Mouse (Mus musculus) lung, adult 2 months (tissue): Measurements from ENCODE around the gene Dcps. TPM values are rescaled to one million over a fixed set of nuclear protein-coding genes. Genes with fewer than 3 reads are reported as not detected.

ENCODE experiments used
- DNase-seq: peaks from one replicate; pipeline ENCODE4 v3.0.0; 2022
- H3K4me1 ChIP-seq: fragments of 200-500 bp; 2 replicates; pipeline ENCODE4 v1.6.1; 2011; ENCODE audit warnings: low read length; ENCODE audit not compliant: control insufficient read depth, insufficient read depth
- H3K4me3 ChIP-seq: fragments of 200-500 bp; replicated peaks from 2 replicates; pipeline ENCODE3; 2011; ENCODE audit warnings: low read depth, mild to moderate bottlenecking, control low read depth, low read length; ENCODE audit errors: extremely low read depth
- CTCF ChIP-seq: fragments of 200-500 bp; IDR thresholded peaks from 2 replicates; pipeline ENCODE4 v1.5.1; 2011; ENCODE audit warnings: mild to moderate bottlenecking, low read length, control low read depth; ENCODE audit not compliant: insufficient read depth
- POLR2A ChIP-seq: fragments of 200-500 bp; IDR thresholded peaks from 2 replicates; pipeline ENCODE4 v1.6.1; 2011; ENCODE audit warnings: low read depth, mild to moderate bottlenecking, control low read depth, low read length, borderline replicate concordance; ENCODE audit errors: extremely low read depth
- WGBS: fragments of 180-500 bp; shearing (Covaris S2); methylation state at CpG from one replicate; pipeline ENCODE4 v1.1.7; 2018; 5-methylcytosine and 5-hydroxymethylcytosine counted together
- polyA plus RNA-seq: library from polyadenylated mRNA; depleted of rRNA; stranded (reverse); fragments of >200 nt; gene quantifications from 2 replicates; pipeline ENCODE4 v1.2.3, GENCODE M21; 2012; rRNA removed

Dcps gene
- polyA plus RNA-seq = 27.7 and 31.2 TPM in 2 replicates

GRCm38 (mm10) chr9:35175251-35176123, at the start of gene Dcps:
Gene Dcps (minus strand): TSS chr9:35176061.
- under 1% methylated on average over 38 of the region's 38 CpGs for WGBS
- TF ChIP-seq CTCF (no peak), POLR2A (peak; percentile 66; the same call in 1 of the 2 replicates)
- peaks cover 4% of the 10 kb centered on the region for H3K4me1 ChIP-seq
- peak within 1 kb of the TSS; percentile 74 for H3K4me3 ChIP-seq
- peak; percentile 93 for DNase-seq

GRCm38 (mm10) chr9:35223466-35223865, 47.6 kb upstream of the Dcps start:
- no peak overlapping the region for H3K4me3 ChIP-seq
- TF ChIP-seq POLR2A (no peak), CTCF (no peak)
- no peak for DNase-seq
- H3K4me1 ChIP-seq = no peaks in the 10 kb centered on the region
- WGBS = 95% methylated on average over 3 of the region's 3 CpGs

GRCm38 (mm10) chr9:35217963-35218362, 42.1 kb upstream of the Dcps start:
- Histone ChIP-seq H3K4me1 (no peaks in the 10 kb centered on the region), H3K4me3 (no peak overlapping the region)
- WGBS = 49% methylated on average over 1 of the region's 1 CpGs
- TF ChIP-seq CTCF = no peak
- TF ChIP-seq POLR2A = no peak
- DNase-seq = no peak

GRCm38 (mm10) chr9:35211573-35212511, 36.0 kb upstream of the Dcps start:
- no peak for TF ChIP-seq CTCF
- TF ChIP-seq POLR2A = no peak
- 17% methylated on average over 26 of the region's 26 CpGs for WGBS
- Histone ChIP-seq H3K4me1 (peaks cover 3% of the 10 kb centered on the region; the same call in 1 of the 2 replicates), H3K4me3 (peak overlapping the region; percentile 79)
- DNase-seq = no peak

- TF ChIP-seq POLR2A (peak; percentile 94), CTCF (no peak)
- under 1% methylated on average over 72 of the region's 72 CpGs for WGBS
- peak; percentile 98 for DNase-seq
- Histone ChIP-seq H3K4me3 (peak within 1 kb of the TSS; percentile 93), H3K4me1 (peaks cover 3% of the 10 kb centered on the region; the same call in 1 of the 2 replicates)
Measured at GRCm38 (mm10) chr9:35210542-35211474, 34.9 kb upstream of the Dcps start, which contains the start of gene Foxred1. Gene Foxred1 (minus strand): TSS chr9:35211055.

GRCm38 (mm10) chr9:35204421-35204820, 28.6 kb upstream of the Dcps start:
- Histone ChIP-seq H3K4me1 (peaks cover 6% of the 10 kb centered on the region), H3K4me3 (no peak overlapping the region)
- 98% methylated on average over 2 of the region's 2 CpGs for WGBS
- DNase-seq = no peak
- TF ChIP-seq CTCF (no peak), POLR2A (no peak)

- Histone ChIP-seq H3K4me1 (peaks cover 8% of the 10 kb centered on the region), H3K4me3 (no peak overlapping the region)
- no peak for TF ChIP-seq CTCF
- no peak for TF ChIP-seq POLR2A
- WGBS = 35% methylated on average over 3 of the region's 3 CpGs
- no peak for DNase-seq
Measured at GRCm38 (mm10) chr9:35203536-35203935, 27.7 kb upstream of the Dcps start.

GRCm38 (mm10) chr9:35200529-35201060, 24.7 kb upstream of the Dcps start:
- H3K4me3 ChIP-seq = peak overlapping the region; percentile 10
- DNase-seq = no peak
- 53% methylated on average over 9 of the region's 9 CpGs for WGBS

More at GRCm38 (mm10) chr9:35200529-35201060, 24.7 kb upstream of the Dcps start:
- H3K4me1 ChIP-seq = peaks cover 8% of the 10 kb centered on the region
- TF ChIP-seq CTCF (no peak), POLR2A (no peak)
